Mouse (Mus musculus): ENCODE measurements around the gene Bcam. TPM values are rescaled to one million over a fixed set of nuclear protein-coding genes. Genes with fewer than 3 reads are reported as not detected.
A peak's percentile ranks its signal among the peaks of the same experiment; 100 is the strongest.

Bcam gene
- polyA plus RNA-seq, 1 experiment = 4.5 TPM

DNA sequence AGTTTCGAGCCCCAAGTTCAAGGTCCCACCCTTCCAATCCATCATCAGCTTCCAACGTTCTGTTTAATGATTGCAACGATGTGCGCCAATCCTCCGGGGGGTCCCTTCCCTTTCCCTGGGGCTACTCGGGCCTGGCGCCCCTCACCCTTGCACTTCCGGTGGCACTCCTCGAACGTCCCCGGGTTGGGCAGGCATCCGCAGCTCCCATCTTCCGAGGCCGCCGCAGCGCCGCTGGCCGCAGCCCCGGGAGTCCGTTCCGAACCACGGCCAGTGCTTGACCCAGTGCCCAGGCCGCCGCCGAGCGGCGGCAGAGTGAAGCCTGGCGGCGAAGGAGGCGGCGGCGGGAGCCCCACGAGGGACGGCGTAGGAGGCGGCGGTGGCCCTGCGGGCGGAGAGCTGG, 56.0 kb downstream of the Bcam start:
- Histone ChIP-seq H3K27me3 (ENCODE audit: control insufficient read depth, insufficient read depth, low read length) (no peaks in the 10 kb centered on the region), H3K27ac (ENCODE audit: control insufficient read depth, insufficient read depth, low read depth, low read length) (peak overlapping the region; percentile 71), H3K4me3 (ENCODE audit: control insufficient read depth, low read depth, low read length) (peak overlapping the region; percentile 91), H3K36me3 (ENCODE audit: control insufficient read depth, insufficient read depth, low read length) (peaks cover 1% of the 10 kb centered on the region), H3K4me1 (ENCODE audit: control insufficient read depth, insufficient read depth, low read length) (no peaks in the 10 kb centered on the region; the same call in none of the 2 replicates)
- TF ChIP-seq POLR2A (IDR thresholded peaks at IDR 0.05; ENCODE audit: control insufficient read depth, low read depth, low read length) (no peak), CTCF (IDR thresholded peaks at IDR 0.05; ENCODE audit: control insufficient read depth, insufficient read depth, insufficient replicate concordance, low read depth, low read length) (no peak)

DNA sequence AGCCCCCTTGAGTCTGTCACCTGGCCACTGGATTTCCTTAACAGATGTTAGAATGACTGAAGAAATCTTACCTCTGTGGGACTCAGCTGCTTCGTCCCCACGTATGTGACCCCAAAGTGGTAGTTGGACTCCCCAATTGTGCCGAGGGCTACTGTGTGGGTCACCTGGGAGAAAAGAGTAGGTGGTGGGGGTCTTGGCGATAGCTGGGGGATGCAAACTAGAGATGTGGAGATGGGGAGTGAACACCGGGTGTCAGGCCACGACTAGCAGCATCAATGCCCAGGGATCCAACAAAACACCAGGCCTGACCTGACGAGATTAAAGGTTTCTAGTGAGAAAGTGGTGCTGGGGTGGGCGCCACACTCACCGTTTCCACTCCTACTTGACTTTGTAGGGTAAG, 57.2 kb downstream of the Bcam start:
- TF ChIP-seq CTCF (IDR thresholded peaks at IDR 0.05; ENCODE audit: control insufficient read depth, insufficient read depth, insufficient replicate concordance, low read depth, low read length) (no peak), POLR2A (IDR thresholded peaks at IDR 0.05; ENCODE audit: control insufficient read depth, low read depth, low read length) (no peak)
- Histone ChIP-seq H3K4me1 (ENCODE audit: control insufficient read depth, insufficient read depth, low read length) (no peaks in the 10 kb centered on the region; the same call in none of the 2 replicates), H3K27ac (ENCODE audit: control insufficient read depth, insufficient read depth, low read depth, low read length) (no peak overlapping the region), H3K4me3 (ENCODE audit: control insufficient read depth, low read depth, low read length) (no peak overlapping the region), H3K27me3 (ENCODE audit: control insufficient read depth, insufficient read depth, low read length) (no peaks in the 10 kb centered on the region), H3K36me3 (ENCODE audit: control insufficient read depth, insufficient read depth, low read length) (peaks cover 1% of the 10 kb centered on the region)

DNA sequence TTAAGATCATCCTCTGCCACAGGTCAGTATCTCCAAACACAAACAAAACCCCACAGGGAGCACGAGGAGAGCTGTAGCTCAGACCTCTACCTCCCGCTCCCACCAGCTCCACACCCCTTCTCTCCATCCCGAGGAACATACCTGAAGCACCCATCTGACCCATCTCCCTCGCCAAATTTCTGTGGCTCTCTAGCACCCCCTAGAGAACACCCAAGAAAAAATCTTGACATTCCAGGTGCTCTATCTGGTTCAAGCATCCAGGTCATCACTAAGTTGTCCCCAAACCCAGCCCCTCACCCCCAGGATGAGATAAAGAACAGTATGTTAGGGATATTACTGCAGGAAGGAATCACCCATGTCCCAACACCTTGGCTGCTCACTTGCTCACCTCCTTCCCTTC, 57.6 kb downstream of the Bcam start:
- Histone ChIP-seq H3K27ac (ENCODE audit: control insufficient read depth, insufficient read depth, low read depth, low read length) (no peak overlapping the region), H3K27me3 (ENCODE audit: control insufficient read depth, insufficient read depth, low read length) (no peaks in the 10 kb centered on the region), H3K4me3 (ENCODE audit: control insufficient read depth, low read depth, low read length) (no peak overlapping the region), H3K4me1 (ENCODE audit: control insufficient read depth, insufficient read depth, low read length) (no peaks in the 10 kb centered on the region; the same call in none of the 2 replicates), H3K36me3 (ENCODE audit: control insufficient read depth, insufficient read depth, low read length) (peaks cover 1% of the 10 kb centered on the region)
- TF ChIP-seq CTCF (IDR thresholded peaks at IDR 0.05; ENCODE audit: control insufficient read depth, insufficient read depth, insufficient replicate concordance, low read depth, low read length) (0 out of 2 replicates have a peak, but pooled peaks have one; percentile 14), POLR2A (IDR thresholded peaks at IDR 0.05; ENCODE audit: control insufficient read depth, low read depth, low read length) (no peak)

GRCm38 (mm10) chr7:19712414-19712813, 58.4 kb downstream of the Bcam start:
- H3K4me1 ChIP-seq (ENCODE audit: control insufficient read depth, insufficient read depth, low read length) = no peaks in the 10 kb centered on the region; the same call in none of the 2 replicates
- no peak overlapping the region for H3K27ac ChIP-seq (ENCODE audit: control insufficient read depth, insufficient read depth, low read depth, low read length)
- H3K36me3 ChIP-seq (ENCODE audit: control insufficient read depth, insufficient read depth, low read length) = peaks cover 1% of the 10 kb centered on the region
- H3K27me3 ChIP-seq (ENCODE audit: control insufficient read depth, insufficient read depth, low read length) = no peaks in the 10 kb centered on the region
- no peak overlapping the region for H3K4me3 ChIP-seq (ENCODE audit: control insufficient read depth, low read depth, low read length)
- TF ChIP-seq CTCF (IDR thresholded peaks at IDR 0.05; ENCODE audit: control insufficient read depth, insufficient read depth, insufficient replicate concordance, low read depth, low read length) (no peak), POLR2A (IDR thresholded peaks at IDR 0.05; ENCODE audit: control insufficient read depth, low read depth, low read length) (no peak)

DNA sequence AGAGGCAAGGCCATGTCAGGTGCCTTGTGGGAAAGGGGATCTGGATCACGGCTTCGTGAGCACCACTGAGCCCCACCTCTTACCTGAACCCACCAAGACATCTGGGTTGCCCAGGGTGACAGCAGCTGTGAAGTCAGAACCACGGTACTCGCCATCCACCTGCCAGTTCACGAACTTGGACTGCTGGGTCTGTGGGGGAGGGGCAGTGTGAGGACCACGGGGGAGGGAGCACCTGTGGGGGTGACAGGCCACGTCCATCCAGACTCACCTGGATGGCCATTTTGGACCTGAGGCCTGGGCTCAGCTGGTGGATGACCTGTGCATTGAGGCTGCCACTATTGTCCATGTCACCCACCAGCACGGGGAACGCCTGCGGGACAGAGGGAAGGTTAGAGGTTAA, 60.2 kb downstream of the Bcam start:
- Histone ChIP-seq H3K4me3 (ENCODE audit: control insufficient read depth, low read depth, low read length) (no peak overlapping the region), H3K36me3 (ENCODE audit: control insufficient read depth, insufficient read depth, low read length) (peaks cover 1% of the 10 kb centered on the region), H3K27me3 (ENCODE audit: control insufficient read depth, insufficient read depth, low read length) (no peaks in the 10 kb centered on the region), H3K4me1 (ENCODE audit: control insufficient read depth, insufficient read depth, low read length) (no peaks in the 10 kb centered on the region; the same call in none of the 2 replicates), H3K27ac (ENCODE audit: control insufficient read depth, insufficient read depth, low read depth, low read length) (no peak overlapping the region)
- TF ChIP-seq CTCF (IDR thresholded peaks at IDR 0.05; ENCODE audit: control insufficient read depth, insufficient read depth, insufficient replicate concordance, low read depth, low read length) = no peak
- TF ChIP-seq POLR2A (IDR thresholded peaks at IDR 0.05; ENCODE audit: control insufficient read depth, low read depth, low read length) = no peak

Other genes with a start within 250 kb of the Bcam start
- 37.3 and 48.4 TPM in 2 replicates for gene Ppp1r37, start 207.9 kb downstream of the Bcam start, polyA plus RNA-seq (2012; rRNA removed)
- gene Zfp296, start 193.7 kb downstream of the Bcam start, polyA plus RNA-seq (2012; rRNA removed) = 7.0 and 10.5 TPM in 2 replicates
- 64.1 and 68.2 TPM in 2 replicates for gene Gemin7, start 193.4 kb downstream of the Bcam start, polyA plus RNA-seq (2012; rRNA removed)
- gene Clasrp, start 166.5 kb downstream of the Bcam start, polyA plus RNA-seq (2012; rRNA removed) = 93.7 and 99.3 TPM in 2 replicates
- gene Relb, start 141.6 kb downstream of the Bcam start, polyA plus RNA-seq (2012; rRNA removed) = 4.1 and 5.1 TPM in 2 replicates
- 81.1 and 85.6 TPM in 2 replicates for gene Clptm1, start 106.0 kb downstream of the Bcam start, polyA plus RNA-seq (2012; rRNA removed)
- 0.38 and 0.47 TPM in 2 replicates for gene Apoc2, start 93.1 kb downstream of the Bcam start, polyA plus RNA-seq (2012; rRNA removed)
- gene Gm44805, start 89.6 kb downstream of the Bcam start, polyA plus RNA-seq (2012; rRNA removed) = not detected in 2 replicates
- not detected in 2 replicates for gene Apoc4, start 89.5 kb downstream of the Bcam start, polyA plus RNA-seq (2012; rRNA removed)
- 17.3 and 21.1 TPM in 2 replicates for gene Apoc1, start 78.4 kb downstream of the Bcam start, polyA plus RNA-seq (2012; rRNA removed)
- 122 and 180 TPM in 2 replicates for gene Apoe, start 71.8 kb downstream of the Bcam start, polyA plus RNA-seq (2012; rRNA removed)
- 36.8 and 38.3 TPM in 2 replicates for gene Tomm40, start 55.6 kb downstream of the Bcam start, polyA plus RNA-seq (2012; rRNA removed)
- gene Nectin2, start 20.5 kb downstream of the Bcam start, polyA plus RNA-seq (2012; rRNA removed) = 69.1 and 71.8 TPM in 2 replicates
- gene Cblc, start 25.8 kb upstream of the Bcam start, polyA plus RNA-seq (2012; rRNA removed) = 0.82 TPM in 1 of 2 replicates, not detected in the other
- gene Bcl3, start 51.8 kb upstream of the Bcam start, polyA plus RNA-seq (2012; rRNA removed) = 4.4 and 5.9 TPM in 2 replicates
- 0.21 and 0.42 TPM in 2 replicates for gene Gm19345, start 81.0 kb upstream of the Bcam start, polyA plus RNA-seq (2012; rRNA removed)
- 0.32 and 0.37 TPM in 2 replicates for gene Ceacam16, start 90.3 kb upstream of the Bcam start, polyA plus RNA-seq (2012; rRNA removed)
- gene Ceacam19, start 116.9 kb upstream of the Bcam start, polyA plus RNA-seq (2012; rRNA removed) = not detected in 2 replicates
- 5.5 and 6.1 TPM in 2 replicates for gene Pvr, start 150.1 kb upstream of the Bcam start, polyA plus RNA-seq (2012; rRNA removed)
- gene Igsf23, start 179.7 kb upstream of the Bcam start, polyA plus RNA-seq (2012; rRNA removed) = 0.30 and 0.36 TPM in 2 replicates
- 1.6 and 1.7 TPM in 2 replicates for gene Ceacam20, start 194.4 kb upstream of the Bcam start, polyA plus RNA-seq (2012; rRNA removed)
- gene Nlrp9b, start 220.4 kb upstream of the Bcam start, polyA plus RNA-seq (2012; rRNA removed) = 0.17 and 0.35 TPM in 2 replicates

Measured in testis, adult 2 months (tissue).